Mouse (Mus musculus): ENCODE results near the gene Cir1.

GRCm38 (mm10) chr2:73279271-73280038 is 33.0 kb downstream of the Cir1 start:
- TF ChIP-seq POLR2A (IDR thresholded peaks at IDR 0.05; ENCODE audit: borderline replicate concordance, low read depth, low read length) (no peak), CTCF (IDR thresholded peaks at IDR 0.05; ENCODE audit: low read depth, low read length) (no peak)

All from bone marrow macrophage, adult 2 months (primary cell).